Mouse (Mus musculus) megakaryocyte, embryonic 14.5 days (primary cell): Measurements from ENCODE around the gene Slc6a8.

Experiments
- FLI1 ChIP-seq: IDR thresholded peaks from 2 replicates; pipeline ENCODE4 v1.6.1; 2012; ENCODE audit warnings: low read length, inconsistent platforms, mixed read lengths
- GATA1 ChIP-seq: IDR thresholded peaks from 3 replicates; pipeline ENCODE4 v1.6.1; 2012; ENCODE audit warnings: mixed read lengths, low read length, inconsistent platforms, borderline replicate concordance

DNA sequence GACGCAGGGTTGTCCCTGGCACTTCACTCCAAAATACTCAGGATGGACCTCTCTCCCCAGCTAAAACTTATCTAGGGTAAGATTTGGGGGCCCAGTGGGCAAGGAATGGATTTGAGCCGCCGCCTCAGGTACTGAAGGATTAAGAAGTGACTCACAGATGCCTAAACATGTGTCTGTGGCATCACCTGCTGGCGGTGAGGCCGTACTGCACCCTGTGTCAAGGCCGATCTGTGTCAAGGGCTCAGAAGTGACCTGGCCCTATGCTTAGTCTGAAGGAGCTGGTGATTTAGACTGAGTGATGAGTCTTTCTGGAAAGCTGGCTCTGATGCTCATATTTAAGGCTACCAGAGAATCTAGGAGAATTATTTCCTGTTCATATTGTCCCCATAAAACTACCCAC is 18.8 kb upstream of the Slc6a8 start:
- TF ChIP-seq GATA1 (no peak), FLI1 (no peak)
